Mouse (Mus musculus) gastrocnemius, postnatal 25 days (tissue): ENCODE results near the gene Sez6. TPM values are rescaled to one million over a fixed set of nuclear protein-coding genes. Genes with fewer than 3 reads are reported as not detected.

Source experiments
- DNase-seq: peaks from one replicate; pipeline ENCODE4 v3.0.0; 2022
- total RNA-seq, 2 experiments: library from RNA; stranded (reverse); gene quantifications; 1 replicate in 1 of 2; 2 replicates in 1 of 2; pipeline ENCODE4 v1.2.3; 2021

The Sez6 gene
- total RNA-seq, 2 experiments from 2014 or later, result 0.16 TPM; not detected in 1

- peak; percentile 29 for DNase-seq
Measured at GRCm38 (mm10) chr11:77906097-77906687, 24.4 kb upstream of the Sez6 start.

- no peak for DNase-seq
Measured at GRCm38 (mm10) chr11:77906747-77907174, 23.8 kb upstream of the Sez6 start.

- DNase-seq, result no peak
Measured at GRCm38 (mm10) chr11:77908468-77908867, 22.1 kb upstream of the Sez6 start.

- no peak for DNase-seq
Measured at GRCm38 (mm10) chr11:77909376-77909775, 21.2 kb upstream of the Sez6 start.

- no peak for DNase-seq
Measured at GRCm38 (mm10) chr11:77909776-77910175, 20.8 kb upstream of the Sez6 start.

GRCm38 (mm10) chr11:77913505-77913904 is 17.1 kb upstream of the Sez6 start:
- no peak for DNase-seq

- no peak for DNase-seq
Measured at GRCm38 (mm10) chr11:77914598-77915260, 15.9 kb upstream of the Sez6 start.

- no peak for DNase-seq
Measured at GRCm38 (mm10) chr11:77916741-77917140, 13.9 kb upstream of the Sez6 start.

GRCm38 (mm10) chr11:77917166-77917565 is 13.4 kb upstream of the Sez6 start:
- DNase-seq, result no peak

- DNase-seq, result no peak
Measured at GRCm38 (mm10) chr11:77923285-77923684, 7.3 kb upstream of the Sez6 start.

GRCm38 (mm10) chr11:77925836-77926657 is 4.6 kb upstream of the Sez6 start:
- DNase-seq, result no peak

GRCm38 (mm10) chr11:77926666-77927065 is 3.9 kb upstream of the Sez6 start:
- no peak for DNase-seq

- no peak for DNase-seq
Measured at GRCm38 (mm10) chr11:77927837-77928236, 2.8 kb upstream of the Sez6 start.

- no peak for DNase-seq
Measured at GRCm38 (mm10) chr11:77931541-77932433, 1.2 kb downstream of the Sez6 start.

- DNase-seq, result no peak
Measured at GRCm38 (mm10) chr11:77932576-77932975, 2.0 kb downstream of the Sez6 start.

- no peak for DNase-seq
Measured at GRCm38 (mm10) chr11:77934111-77934521, 3.5 kb downstream of the Sez6 start.

- no peak for DNase-seq
Measured at GRCm38 (mm10) chr11:77934568-77935311, 4.1 kb downstream of the Sez6 start.

- no peak for DNase-seq
Measured at GRCm38 (mm10) chr11:77936846-77937245, 6.2 kb downstream of the Sez6 start.

- DNase-seq, result no peak
Measured at GRCm38 (mm10) chr11:77937649-77938410, 7.2 kb downstream of the Sez6 start.

- no peak for DNase-seq
Measured at GRCm38 (mm10) chr11:77942230-77942629, 11.6 kb downstream of the Sez6 start.

GRCm38 (mm10) chr11:77947860-77948259 is 17.3 kb downstream of the Sez6 start:
- DNase-seq, result no peak
